Mouse (Mus musculus) liver, embryonic 14.5 days (tissue): Measurements from ENCODE around the gene Agap1. TPM values are rescaled to one million over a fixed set of nuclear protein-coding genes. Genes with fewer than 3 reads are reported as not detected.

Source experiments
- ATAC-seq: fragments of 200-750 bp; cut with Nextera tagmentation; 2 replicates; pipeline ENCODE4 v1.8.0; 2017; ENCODE audit warnings: moderate number of reproducible peaks, mild to moderate bottlenecking, moderate library complexity; ENCODE audit not compliant: insufficient read depth
- DNase-seq, 3 experiments: peaks; one replicate each; pipeline ENCODE4 v3.0.0-alpha.2; 2012 to 2013; ENCODE audit warnings: low read depth in 3 of 3, low spot score in 3 of 3
- H3K27ac ChIP-seq: fragments of 300-500 bp; sonication (generic); 2 replicates; pipeline ENCODE4 v1.5.1; 2014; ENCODE audit warnings: moderate library complexity, mild to moderate bottlenecking, control low read depth, inconsistent platforms
- H3K27me3 ChIP-seq: fragments of 300-500 bp; sonication (generic); 2 replicates; pipeline ENCODE4 v1.6.1; 2014; ENCODE audit warnings: mild to moderate bottlenecking, low read length, moderate library complexity; ENCODE audit not compliant: control insufficient read depth, insufficient read depth
- H3K36me3 ChIP-seq: fragments of 300-500 bp; sonication (generic); replicated peaks from 2 replicates; pipeline ENCODE4 v1.6.1; 2014; ENCODE audit warnings: low read depth; ENCODE audit not compliant: control insufficient read depth, insufficient read depth
- H3K4me1 ChIP-seq, 2 experiments: fragments of 200-500 bp in 1 of 2; fragments of 300-500 bp in 1 of 2; sonication (generic) in 1 of 2; replicated peaks; 2 replicates each; pipeline ENCODE4 v1.6.1; 2012 to 2014; ENCODE audit warnings: antibody characterized with exemption in 1 of 2, inconsistent platforms in 1 of 2, low read length in 1 of 2; ENCODE audit not compliant: control insufficient read depth in 2 of 2, insufficient read depth in 2 of 2
- H3K4me2 ChIP-seq: fragments of 300-500 bp; sonication (generic); 2 replicates; pipeline ENCODE4 v1.6.1; 2014; ENCODE audit warnings: low read depth, mild to moderate bottlenecking, control low read depth, moderate library complexity
- H3K4me3 ChIP-seq, 2 experiments: fragments of 200-500 bp in 1 of 2; fragments of 300-500 bp in 1 of 2; sonication (generic) in 1 of 2; 2 replicates each; pipeline ENCODE4 v1.5.1; 2012 to 2014; ENCODE audit warnings: low read depth in 2 of 2, low read length in 2 of 2, mild to moderate bottlenecking in 2 of 2, control low read depth in 1 of 2, inconsistent platforms in 1 of 2, moderate library complexity in 1 of 2; ENCODE audit not compliant: insufficient read depth in 1 of 2
- H3K9ac ChIP-seq: fragments of 300-500 bp; sonication (generic); replicated peaks from 2 replicates; pipeline ENCODE4 v1.6.1; 2014; ENCODE audit warnings: mild to moderate bottlenecking, control low read depth, moderate library complexity
- H3K9me3 ChIP-seq: fragments of 300-500 bp; sonication (generic); 2 replicates; pipeline ENCODE4 v1.6.1; 2016; ENCODE audit warnings: low read length, mixed read lengths; ENCODE audit not compliant: control insufficient read depth
- CTCF ChIP-seq: IDR thresholded peaks from 2 replicates; pipeline ENCODE4 v1.5.1; 2016; ENCODE audit warnings: antibody characterized with exemption, low read depth, control low read depth
- EP300 ChIP-seq: IDR thresholded peaks from 2 replicates; pipeline ENCODE4 v1.6.1; 2016; ENCODE audit warnings: antibody characterized with exemption, low read depth
- WGBS: fragments of 180-500 bp; shearing (Covaris S2); extraction: QIAGEN DNeasy Blood & Tissue Kit; methylation state at CpG from one replicate; pipeline ENCODE4 v1.1.7; 2014; ENCODE audit not compliant: insufficient replicate concordance; 5-methylcytosine and 5-hydroxymethylcytosine counted together
- polyA plus RNA-seq, 2 experiments: library from polyadenylated mRNA; depleted of rRNA in 1 of 2; stranded (reverse) in 1 of 2; unstranded in 1 of 2; fragments of >200 nt; fragmentation: Nextera tagmentation in 1 of 2; extraction: Ambion mirVana in 1 of 2; gene quantifications; 2 replicates each; pipeline versions ENCODE4 v1.2.1 to v1.2.3; 2012 to 2014

Gene Agap1
- polyA plus RNA-seq, 2 experiments, result 1.1 TPM

DNA sequence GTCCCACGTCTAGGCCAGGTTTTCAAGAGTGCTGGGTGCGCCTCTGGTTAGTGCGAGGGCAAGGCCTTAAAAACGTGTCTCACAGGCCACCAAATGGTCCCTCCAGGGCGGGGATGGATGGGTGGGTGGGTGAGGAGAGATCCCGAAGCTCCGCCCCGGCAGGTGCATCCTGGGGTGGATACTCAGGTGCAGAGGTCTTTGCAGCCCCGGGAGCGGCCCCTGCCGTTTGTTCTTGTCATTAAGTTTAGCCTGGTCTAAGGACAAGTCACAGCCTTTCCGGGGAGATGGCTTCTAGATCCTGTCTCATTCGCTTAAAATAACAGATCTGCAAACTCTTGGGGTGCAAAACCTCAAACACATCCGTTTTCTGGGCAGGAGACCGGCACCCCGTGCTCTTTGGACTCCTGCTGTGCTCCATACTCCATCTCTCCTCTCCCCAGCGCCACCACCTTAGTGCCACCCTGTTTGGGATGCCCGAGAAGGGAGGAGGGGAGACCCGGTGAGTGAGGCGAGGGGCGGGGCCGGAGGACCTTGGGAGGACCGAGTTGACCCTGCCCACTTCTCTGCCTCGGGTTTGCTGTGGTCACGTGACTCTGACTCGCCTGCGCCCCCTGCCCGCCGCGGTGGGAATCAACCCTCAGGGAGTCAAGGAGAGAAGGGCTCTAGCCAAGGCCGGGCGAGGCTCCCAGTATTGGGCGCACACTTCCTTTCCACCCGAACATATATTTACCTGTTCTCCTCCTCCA is 485.5 kb downstream of the Agap1 start:
- no peak overlapping the region for H3K9ac ChIP-seq
- peak overlapping the region; percentile 18; the same call in 1 of the 2 replicates for H3K4me2 ChIP-seq
- ATAC-seq, result peak; percentile 26; the same call in 1 of the 2 replicates
- H3K9me3 ChIP-seq, result no peaks in the 10 kb centered on the region
- H3K36me3 ChIP-seq, result no peaks in the 10 kb centered on the region
- WGBS, result 4% methylated on average over 34 of the region's 34 CpGs
- no peak overlapping the region for H3K27ac ChIP-seq
- no peak overlapping the region for H3K4me3 ChIP-seq
- DNase-seq, result peak; percentile 20 to 33 (median 22)
- TF ChIP-seq CTCF (peak; percentile 79), EP300 (no peak)
- peaks cover 79% of the 10 kb centered on the region for H3K27me3 ChIP-seq
- no peaks in the 10 kb centered on the region for H3K4me1 ChIP-seq

DNA sequence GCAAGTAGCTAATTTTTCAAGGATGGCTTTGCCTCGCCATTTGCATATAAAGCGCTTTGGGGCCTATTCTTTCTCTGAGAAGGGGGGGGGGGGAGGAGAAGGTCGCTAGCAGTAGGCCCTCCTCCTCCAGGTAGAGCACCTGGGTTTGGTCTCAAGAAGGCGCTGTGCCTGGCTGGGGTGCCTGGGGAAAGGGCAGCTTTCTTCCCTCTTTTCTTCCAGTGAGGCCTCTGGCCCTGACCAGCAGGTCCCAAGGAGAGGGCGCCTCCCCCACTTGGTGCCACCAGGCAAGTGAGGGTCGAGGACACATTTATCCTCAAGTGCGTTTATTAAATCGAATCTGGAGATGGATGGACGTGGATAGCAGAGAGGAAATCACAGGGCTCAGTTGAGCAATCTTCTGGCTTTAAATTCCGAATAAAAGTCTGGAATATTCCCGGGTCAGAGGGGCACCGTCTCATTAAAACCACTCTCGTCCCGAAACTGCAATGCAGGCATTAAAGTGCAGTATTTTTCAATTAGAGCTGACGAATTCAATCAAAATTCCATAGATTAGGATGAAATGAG is 486.4 kb downstream of the Agap1 start:
- Histone ChIP-seq H3K4me2 (no peak overlapping the region), H3K9ac (no peak overlapping the region), H3K27ac (no peak overlapping the region), H3K4me3 (no peak overlapping the region), H3K27me3 (peaks cover 70% of the 10 kb centered on the region), H3K36me3 (no peaks in the 10 kb centered on the region), H3K4me1 (no peaks in the 10 kb centered on the region), H3K9me3 (no peaks in the 10 kb centered on the region)
- no peak for TF ChIP-seq CTCF
- TF ChIP-seq EP300, result no peak
- DNase-seq (no peak), ATAC-seq (no peak)
- WGBS, result 18% methylated on average over 15 of the region's 15 CpGs

- H3K27ac ChIP-seq, result no peak overlapping the region
Observed at GRCm38 (mm10) chr1:89941701-89942381, 487.2 kb downstream of the Agap1 start.

DNA sequence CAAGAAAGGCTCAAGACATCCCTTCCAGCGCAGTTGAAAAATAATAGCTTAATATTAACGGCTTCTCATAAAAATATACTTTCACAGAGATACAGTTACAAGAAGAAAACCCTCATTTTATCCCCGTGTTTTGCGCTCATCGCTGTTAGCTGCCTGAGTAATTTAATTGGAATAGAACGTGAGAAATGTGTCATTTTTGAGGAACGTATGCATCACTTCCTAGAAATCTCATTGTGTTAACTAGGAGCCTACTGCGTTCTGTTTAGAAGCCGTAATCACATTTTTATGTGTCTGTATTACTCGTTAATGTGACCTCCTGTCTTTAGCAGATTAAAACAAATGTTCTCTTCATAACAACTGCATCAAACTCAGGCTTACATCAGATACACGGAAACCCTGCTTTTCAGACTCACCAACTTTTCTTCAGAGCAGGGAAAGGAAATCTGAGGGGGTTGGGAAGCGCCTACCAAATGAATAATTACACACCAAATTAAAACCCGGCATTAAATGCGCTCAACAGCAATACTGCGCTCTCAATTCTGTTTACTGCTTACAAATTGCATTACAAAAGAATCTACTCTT is 487.9 kb downstream of the Agap1 start:
- no peaks in the 10 kb centered on the region for H3K36me3 ChIP-seq
- TF ChIP-seq CTCF, result no peak
- no peak for TF ChIP-seq EP300
- no peak overlapping the region for H3K4me3 ChIP-seq
- H3K9me3 ChIP-seq, result no peaks in the 10 kb centered on the region
- H3K4me2 ChIP-seq, result no peak overlapping the region
- no peak overlapping the region for H3K9ac ChIP-seq
- H3K27ac ChIP-seq, result no peak overlapping the region
- DNase-seq, result no peak
- H3K4me1 ChIP-seq, result no peaks in the 10 kb centered on the region
- ATAC-seq, result no peak
- peaks cover 57% of the 10 kb centered on the region for H3K27me3 ChIP-seq
- WGBS, result 5% methylated on average over 15 of the region's 15 CpGs

More at GRCm38 (mm10) chr1:89941701-89942381, 487.2 kb downstream of the Agap1 start:
- Histone ChIP-seq H3K4me1 (no peaks in the 10 kb centered on the region), H3K36me3 (no peaks in the 10 kb centered on the region), H3K9ac (no peak overlapping the region), H3K27me3 (peaks cover 62% of the 10 kb centered on the region), H3K4me2 (no peak overlapping the region; the same call in 1 of the 2 replicates), H3K4me3 (no peak overlapping the region), H3K9me3 (no peaks in the 10 kb centered on the region)
- ATAC-seq, result no peak
- WGBS, result 1% methylated on average over 40 of the region's 40 CpGs
- DNase-seq, result no peak
- TF ChIP-seq CTCF, result no peak
- no peak for TF ChIP-seq EP300

GRCm38 (mm10) chr1:89943202-89943601 is 488.6 kb downstream of the Agap1 start:
- Histone ChIP-seq H3K36me3 (no peaks in the 10 kb centered on the region), H3K9ac (no peak overlapping the region), H3K4me1 (no peaks in the 10 kb centered on the region), H3K4me2 (no peak overlapping the region), H3K9me3 (no peaks in the 10 kb centered on the region), H3K4me3 (no peak overlapping the region), H3K27me3 (peaks cover 52% of the 10 kb centered on the region), H3K27ac (no peak overlapping the region)
- DNase-seq (peak; percentile 11 to 26 (median 20)), ATAC-seq (no peak)
- 2% methylated on average over 16 of the region's 16 CpGs for WGBS
- TF ChIP-seq CTCF, result peak; percentile 80
- no peak for TF ChIP-seq EP300
